Mouse (Mus musculus) lung, adult 2 months (tissue): ENCODE data around the gene Tmem211. TPM values are rescaled to one million over a fixed set of nuclear protein-coding genes. Genes with fewer than 3 reads are reported as not detected.

Experiments
- DNase-seq: peaks from one replicate; pipeline ENCODE4 v3.0.0; 2022
- H3K4me1 ChIP-seq: fragments of 200-500 bp; 2 replicates; pipeline ENCODE4 v1.6.1; 2011; ENCODE audit warnings: low read length; ENCODE audit not compliant: control insufficient read depth, insufficient read depth
- H3K4me3 ChIP-seq: fragments of 200-500 bp; replicated peaks from 2 replicates; pipeline ENCODE3; 2011; ENCODE audit warnings: low read depth, mild to moderate bottlenecking, control low read depth, low read length; ENCODE audit errors: extremely low read depth
- CTCF ChIP-seq: fragments of 200-500 bp; IDR thresholded peaks from 2 replicates; pipeline ENCODE4 v1.5.1; 2011; ENCODE audit warnings: mild to moderate bottlenecking, low read length, control low read depth; ENCODE audit not compliant: insufficient read depth
- POLR2A ChIP-seq: fragments of 200-500 bp; IDR thresholded peaks from 2 replicates; pipeline ENCODE4 v1.6.1; 2011; ENCODE audit warnings: low read depth, mild to moderate bottlenecking, control low read depth, low read length, borderline replicate concordance; ENCODE audit errors: extremely low read depth
- WGBS: fragments of 180-500 bp; shearing (Covaris S2); methylation state at CpG from one replicate; pipeline ENCODE4 v1.1.7; 2018; 5-methylcytosine and 5-hydroxymethylcytosine counted together
- polyA plus RNA-seq: library from polyadenylated mRNA; depleted of rRNA; stranded (reverse); fragments of >200 nt; gene quantifications from 2 replicates; pipeline ENCODE4 v1.2.3, GENCODE M21; 2012

Tmem211 gene
- polyA plus RNA-seq, 1 experiment = 0.08 TPM

- H3K4me3 ChIP-seq = no peak overlapping the region
- DNase-seq = no peak
- no peak for TF ChIP-seq CTCF
- no peak for TF ChIP-seq POLR2A
- WGBS = 56% methylated on average over 7 of the region's 7 CpGs
- H3K4me1 ChIP-seq = peaks cover 5% of the 10 kb centered on the region; the same call in 1 of the 2 replicates
These were observed 6.8 kb upstream of the Tmem211 start for GRCm38 (mm10) chr5:113219876-113220275.

- Histone ChIP-seq H3K4me3 (peak overlapping the region; percentile 71), H3K4me1 (peaks cover 5% of the 10 kb centered on the region; the same call in 1 of the 2 replicates)
- WGBS = 3% methylated on average over 63 of the region's 64 CpGs
- TF ChIP-seq CTCF = no peak
- TF ChIP-seq POLR2A = no peak
- DNase-seq = peak; percentile 43
These were observed 6.1 kb upstream of the Tmem211 start for GRCm38 (mm10) chr5:113220383-113221146.

GRCm38 (mm10) chr5:113221147-113221865 is 5.4 kb upstream of the Tmem211 start, which contains the start of gene 2900026A02Rik:
TSS of gene 2900026A02Rik (minus strand) at chr5:113221236.
- TF ChIP-seq CTCF = peak; percentile 55
- no peak for TF ChIP-seq POLR2A
- Histone ChIP-seq H3K4me1 (peaks cover 9% of the 10 kb centered on the region; the same call in 1 of the 2 replicates), H3K4me3 (peak within 1 kb of the TSS; percentile 71)
- 9% methylated on average over 52 of the region's 62 CpGs for WGBS
- peak; percentile 74 for DNase-seq

- 30% methylated on average over 4 of the region's 4 CpGs for WGBS
- DNase-seq = peak; percentile 12
- no peak overlapping the region for H3K4me3 ChIP-seq
- TF ChIP-seq CTCF (no peak), POLR2A (no peak)
- H3K4me1 ChIP-seq = peaks cover 4% of the 10 kb centered on the region; the same call in 1 of the 2 replicates
These were observed 2.8 kb upstream of the Tmem211 start for GRCm38 (mm10) chr5:113223888-113224287.

- no peak for DNase-seq
- Histone ChIP-seq H3K4me1 (peaks cover 4% of the 10 kb centered on the region; the same call in 1 of the 2 replicates), H3K4me3 (no peak overlapping the region)
- 24% methylated on average over 10 of the region's 10 CpGs for WGBS
- no peak for TF ChIP-seq CTCF
- no peak for TF ChIP-seq POLR2A
These were observed 1.4 kb upstream of the Tmem211 start for GRCm38 (mm10) chr5:113225271-113225670.

GRCm38 (mm10) chr5:113225686-113226435 is 848 bp upstream of the Tmem211 start:
- Histone ChIP-seq H3K4me1 (peaks cover 4% of the 10 kb centered on the region; the same call in 1 of the 2 replicates), H3K4me3 (no peak overlapping the region)
- TF ChIP-seq CTCF = no peak
- TF ChIP-seq POLR2A = no peak
- WGBS = 29% methylated on average over 25 of the region's 25 CpGs
- no peak for DNase-seq

- no peak for TF ChIP-seq CTCF
- TF ChIP-seq POLR2A = no peak
- peaks cover 4% of the 10 kb centered on the region; the same call in 1 of the 2 replicates for H3K4me1 ChIP-seq
- no peak overlapping the region for H3K4me3 ChIP-seq
- 74% methylated on average over 5 of the region's 5 CpGs for WGBS
- DNase-seq = no peak
These were observed 3.5 kb downstream of the Tmem211 start for GRCm38 (mm10) chr5:113230196-113230595.

- Histone ChIP-seq H3K4me1 (no peaks in the 10 kb centered on the region), H3K4me3 (no peak overlapping the region)
- 46% methylated on average over 8 of the region's 8 CpGs for WGBS
- TF ChIP-seq CTCF (no peak), POLR2A (no peak)
- peak; percentile 7 for DNase-seq
These were observed 22.7 kb downstream of the Tmem211 start for GRCm38 (mm10) chr5:113249263-113249930.
